ENCODE assay signal across 9 mouse cellular contexts in the genomic region with DNA sequence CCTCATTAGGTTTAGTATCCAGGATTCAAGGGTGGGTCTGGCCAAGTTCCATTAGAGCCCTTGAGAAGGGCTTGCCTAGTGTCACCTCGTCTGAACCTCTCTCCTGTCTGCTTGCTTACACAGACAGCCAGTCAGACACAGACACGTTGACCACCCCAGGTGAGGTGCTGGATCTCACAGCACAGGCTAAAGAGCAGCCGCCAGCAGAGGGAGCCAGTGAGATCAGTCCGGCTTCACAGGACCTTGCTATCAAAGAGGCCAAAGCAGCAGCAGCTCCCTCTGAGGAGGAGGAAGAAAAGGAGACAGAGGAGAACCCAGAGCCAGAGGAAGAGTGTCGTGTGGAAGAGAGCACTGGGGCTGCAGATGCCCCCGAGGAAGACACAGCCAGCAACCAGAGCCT. TPM values are rescaled to one million over a fixed set of nuclear protein-coding genes. Genes with fewer than 3 reads are reported as not detected.
DNase-seq lines count a peak whose midpoint lies in the region; ATAC-seq lines count a peak whose summit lies in the region.
"Had no signal": no experiment of that assay in that cellular context is flagged by ENCODE, and none has a peak within 500 bp of the region (broad histone marks: within the 10 kb centered on the region; RNA-seq: fewer than 3 reads in every experiment).

No protein-coding gene starts in this region.

- no peak overlapping the region for H3K9ac ChIP-seq in kidney, embryonic 15.5 days
- no peak overlapping the region for H3K9ac ChIP-seq in kidney, embryonic 14.5 days (ENCODE audit: low read depth, low read length)
- H3K9ac ChIP-seq in limb, embryonic 15.5 days, result no peak overlapping the region

- ATAC-seq in kidney, embryonic 15.5 days (replicated peaks; ENCODE audit: low FRiP score), result no peak
- peak; percentile 22; the same call in 1 of the 2 replicates for ATAC-seq in kidney, embryonic 14.5 days (ENCODE audit: low FRiP score, low TSS enrichment)
- 0 out of 2 replicates have a peak, but pooled peaks have one; percentile 23 for ATAC-seq in limb, embryonic 15.5 days (ENCODE audit: insufficient number of reproducible peaks, low FRiP score, low TSS enrichment, low read depth)
- peak; percentile 52 for ATAC-seq in monocyte, adult 5-6 weeks (replicated peaks; ENCODE audit: insufficient number of reproducible peaks, low FRiP score, low TSS enrichment, poor library complexity, severe bottlenecking)

- peak; percentile 81 for DNase-seq in kidney, adult 11 months
- DNase-seq in embryonic facial prominence, embryonic 10.5 days (ENCODE audit: low spot score), result peak; percentile 85
- peak; percentile 50 to 75 for DNase-seq in heart, adult 9 months (ENCODE audit: low spot score in 2 of 2)
- DNase-seq in spleen, postnatal 10 days (ENCODE audit: low spot score in 2 of 2), result peak; percentile 78 to 92

- peaks cover 27% of the 10 kb centered on the region for H3K4me1 ChIP-seq in kidney, embryonic 15.5 days
- H3K4me1 ChIP-seq in embryonic facial prominence, embryonic 10.5 days, result peaks cover 5% of the 10 kb centered on the region
- peaks cover 21% of the 10 kb centered on the region for H3K4me1 ChIP-seq in kidney, embryonic 14.5 days (ENCODE audit: control insufficient read depth, insufficient read depth, low read length)
- H3K4me1 ChIP-seq in limb, embryonic 15.5 days, result peaks cover 22% of the 10 kb centered on the region

- H3K27ac ChIP-seq in kidney, embryonic 15.5 days, result no peak overlapping the region
- peak overlapping the region; percentile 20; the same call in 1 of the 2 replicates for H3K27ac ChIP-seq in embryonic facial prominence, embryonic 10.5 days (replicated peaks)
- no peak overlapping the region for H3K27ac ChIP-seq in kidney, embryonic 14.5 days (ENCODE audit: low read depth, low read length)
- H3K27ac ChIP-seq in limb, embryonic 15.5 days, result no peak overlapping the region

- peaks cover 52% of the 10 kb centered on the region for H3K36me3 ChIP-seq in kidney, embryonic 15.5 days
- peaks cover 45% of the 10 kb centered on the region for H3K36me3 ChIP-seq in embryonic facial prominence, embryonic 10.5 days (replicated peaks)
- peaks cover 36% of the 10 kb centered on the region for H3K36me3 ChIP-seq in kidney, embryonic 14.5 days (ENCODE audit: control insufficient read depth, insufficient read depth, low read length)
- H3K36me3 ChIP-seq in limb, embryonic 15.5 days, result peaks cover 46% of the 10 kb centered on the region

- no peaks in the 10 kb centered on the region for H3K27me3 ChIP-seq in kidney, embryonic 15.5 days
- H3K27me3 ChIP-seq in embryonic facial prominence, embryonic 10.5 days (replicated peaks; ENCODE audit: low read depth, poor library complexity, severe bottlenecking), result no peaks in the 10 kb centered on the region
- no peaks in the 10 kb centered on the region for H3K27me3 ChIP-seq in kidney, embryonic 14.5 days (ENCODE audit: control insufficient read depth, insufficient read depth, low read length)
- H3K27me3 ChIP-seq in limb, embryonic 15.5 days, result no peaks in the 10 kb centered on the region
- H3K27me3 ChIP-seq: megakaryocyte, embryonic 14.5 days had no signal

- H3K4me2 ChIP-seq in kidney, embryonic 15.5 days, result no peak overlapping the region
- H3K4me2 ChIP-seq in kidney, embryonic 14.5 days (replicated peaks; ENCODE audit: low read depth, low read length), result no peak overlapping the region
- H3K4me2 ChIP-seq in limb, embryonic 15.5 days, result no peak overlapping the region

- WGBS in kidney, embryonic 15.5 days, result 21% methylated on average over 6 of the region's 6 CpGs
- 22% methylated on average over 6 of the region's 6 CpGs for WGBS in embryonic facial prominence, embryonic 10.5 days
- whole genome bisulfite sequencing in kidney, embryonic 14.5 days, result 13% methylated on average over 6 of the region's 6 CpGs
- 25% methylated on average over 6 of the region's 6 CpGs for WGBS in limb, embryonic 15.5 days

- H3K4me3 ChIP-seq in kidney, embryonic 15.5 days (replicated peaks), result no peak overlapping the region
- H3K4me3 ChIP-seq in embryonic facial prominence, embryonic 10.5 days, result no peak overlapping the region
- H3K4me3 ChIP-seq in kidney, embryonic 14.5 days (ENCODE audit: low read length), result no peak overlapping the region
- H3K4me3 ChIP-seq in limb, embryonic 15.5 days, result no peak overlapping the region
- H3K4me3 ChIP-seq: megakaryocyte, embryonic 14.5 days had no signal

- no peaks in the 10 kb centered on the region for H3K9me3 ChIP-seq in kidney, embryonic 15.5 days (replicated peaks)
- no peaks in the 10 kb centered on the region for H3K9me3 ChIP-seq in embryonic facial prominence, embryonic 10.5 days
- no peaks in the 10 kb centered on the region for H3K9me3 ChIP-seq in kidney, embryonic 14.5 days (ENCODE audit: control insufficient read depth, low read length)
- H3K9me3 ChIP-seq in limb, embryonic 15.5 days, result no peaks in the 10 kb centered on the region
- H3K9me3 ChIP-seq: megakaryocyte, embryonic 14.5 days had no signal

RNA-seq across cellular contexts. Expression of gene Ssr1, which starts 47.3 kb away (rescaled TPM):
- 129 and 142 TPM in 2 replicates for polyA plus RNA-seq in kidney, embryonic 15.5 days (2015; fragmentation: Nextera tagmentation; extraction: Ambion mirVana)
- polyA plus RNA-seq in embryonic facial prominence, embryonic 10.5 days (2016; fragmentation: Nextera tagmentation; extraction: Ambion mirVana), result 107 and 110 TPM in 2 replicates
- 76.7 and 133 TPM in 2 replicates for polyA plus RNA-seq in kidney, embryonic 14.5 days (2014; fragmentation: Nextera tagmentation; extraction: Ambion mirVana)
- polyA plus RNA-seq in limb, embryonic 15.5 days (2015; fragmentation: Nextera tagmentation; extraction: Ambion mirVana), result 152 TPM in 2 replicates
- total RNA-seq in monocyte, adult 5-6 weeks (2017), result 66.0 to 74.1 TPM (median 72.0 TPM) in 3 replicates
